In genomic region chr5:9047150-9047790, GRCm38 (mm10) we compare ENCODE assay signal across 15 mouse cellular contexts.
"Had no signal": no experiment of that assay in that cellular context is flagged by ENCODE, and none has a peak within 500 bp of the region (broad histone marks: within the 10 kb centered on the region; RNA-seq: fewer than 3 reads in every experiment).

No protein-coding gene starts in this region.

- H3K27ac ChIP-seq: layer of hippocampus, adult 2 months; limb, embryonic 10.5 days; liver, embryonic 14.5 days; midbrain, embryonic 12.5 days; neural tube, embryonic 12.5 days had no signal

- H3K4me2 ChIP-seq: lung, embryonic 14.5 days; midbrain, embryonic 12.5 days; neural tube, embryonic 12.5 days had no signal

- H3K9ac ChIP-seq: liver, embryonic 14.5 days; lung, embryonic 14.5 days; midbrain, embryonic 12.5 days; neural tube, embryonic 12.5 days had no signal

- H3K36me3 ChIP-seq: limb, embryonic 10.5 days; midbrain, embryonic 12.5 days; neural tube, embryonic 12.5 days had no signal

- H3K9me3 ChIP-seq: limb, embryonic 10.5 days; megakaryocyte, embryonic 14.5 days; midbrain, embryonic 12.5 days; neural tube, embryonic 12.5 days had no signal

- DNase-seq: kidney, adult 18-20 months; kidney, postnatal 10 days; kidney, postnatal 4 days; lung, embryonic 14.5 days; lung, postnatal 10 days; lung, postnatal 4 days; spleen, adult 18-20 months; thymus, adult 2 months; thymus, postnatal 25 days had no signal

- H3K4me3 ChIP-seq: layer of hippocampus, adult 2 months; limb, embryonic 10.5 days; megakaryocyte, embryonic 14.5 days; midbrain, embryonic 12.5 days; neural tube, embryonic 12.5 days had no signal

- H3K4me1 ChIP-seq: neural tube, embryonic 12.5 days had no signal

- H3K27me3 ChIP-seq: megakaryocyte, embryonic 14.5 days; midbrain, embryonic 12.5 days; neural tube, embryonic 12.5 days had no signal
